Mouse (Mus musculus) small intestine, adult 2 months (tissue): ENCODE measurements around the gene Acap2.

Source experiments
- CTCF ChIP-seq: fragments of 200-500 bp; IDR thresholded peaks from 2 replicates; pipeline ENCODE4 v1.5.1; 2012; ENCODE audit warnings: low read depth, mild to moderate bottlenecking, control low read depth, inconsistent platforms, low read length, moderate library complexity, mixed read lengths; ENCODE audit not compliant: insufficient replicate concordance, insufficient read length; ENCODE audit errors: extremely low read depth
- POLR2A ChIP-seq: fragments of 200-500 bp; IDR thresholded peaks from 2 replicates; pipeline ENCODE4 v1.6.1; 2012; ENCODE audit warnings: low read depth, mild to moderate bottlenecking, control low read depth, inconsistent platforms, low read length, moderate library complexity

DNA sequence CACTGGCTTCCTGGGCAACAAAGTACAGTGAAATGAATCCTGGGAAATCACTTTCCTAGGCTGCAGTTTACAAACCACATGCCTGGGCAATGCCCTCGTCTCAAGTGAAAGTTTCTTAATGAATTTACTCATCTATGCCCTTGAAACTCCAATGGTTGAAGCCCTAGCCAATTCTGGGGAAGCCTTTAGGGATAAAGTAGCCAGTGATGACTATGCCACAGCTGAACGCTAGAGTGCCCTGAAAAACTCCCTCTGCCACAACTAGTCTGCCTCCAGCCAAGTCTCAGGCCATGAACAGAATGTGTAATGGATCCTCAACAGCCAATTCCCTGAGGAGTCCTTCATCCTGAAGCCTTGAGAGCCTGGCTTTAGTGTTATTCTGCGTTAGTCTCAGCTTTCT is 8.5 kb downstream of the Acap2 start:
- no peak for TF ChIP-seq CTCF
- no peak for TF ChIP-seq POLR2A
